Mouse (Mus musculus): Measurements from ENCODE around the gene Mpg. TPM values are rescaled to one million over a fixed set of nuclear protein-coding genes. Genes with fewer than 3 reads are reported as not detected.

Mpg gene
- polyA plus RNA-seq, 2 experiments: 9.9 to 17.0 TPM

- no peak for ATAC-seq (ENCODE audit: insufficient read depth)
- H3K4me2 ChIP-seq (ENCODE audit: low read depth): peak overlapping the region; percentile 80
- peak overlapping the region; percentile 97 for H3K27ac ChIP-seq
- peak overlapping the region; percentile 90 for H3K9ac ChIP-seq (replicated peaks)
- H3K36me3 ChIP-seq (replicated peaks; ENCODE audit: control insufficient read depth, insufficient read depth, low read depth): no peaks in the 10 kb centered on the region
- H3K27me3 ChIP-seq (ENCODE audit: control insufficient read depth, insufficient read depth, low read length): peaks cover 12% of the 10 kb centered on the region
- WGBS (ENCODE audit: insufficient replicate concordance): 15% methylated on average over 1 of the region's 1 CpGs
- TF ChIP-seq EP300 (IDR thresholded peaks at IDR 0.05; ENCODE audit: low read depth): no peak
- TF ChIP-seq CTCF (IDR thresholded peaks at IDR 0.05; ENCODE audit: low read depth): no peak
- H3K4me3 ChIP-seq (ENCODE audit: insufficient read depth in 1 of 2, low read depth in 2 of 2, low read length in 2 of 2): no peak overlapping the region
- H3K4me1 ChIP-seq (replicated peaks; ENCODE audit: control insufficient read depth in 2 of 2, insufficient read depth in 2 of 2, low read length in 1 of 2): peaks cover 34 to 36% of the 10 kb centered on the region in 2 experiments
- H3K9me3 ChIP-seq (ENCODE audit: control insufficient read depth, low read length): no peaks in the 10 kb centered on the region
- peak in 1 of 3 experiments; percentile 67 for DNase-seq (ENCODE audit: low read depth in 3 of 3, low spot score in 3 of 3)
Observed at GRCm38 (mm10) chr11:32281416-32282144, 55.3 kb downstream of the Mpg start.

Other genes with a start within 250 kb of the Mpg start
- 0.09 and 0.82 TPM in 2 replicates for gene Nsg2, start 226.0 kb upstream of the Mpg start, polyA plus RNA-seq (2012; rRNA removed)
- gene Nsg2, start 226.0 kb upstream of the Mpg start, polyA plus RNA-seq (2014; fragmentation: Nextera tagmentation; extraction: Ambion mirVana): not detected in 2 replicates
- 0.11 and 0.16 TPM in 2 replicates for gene Il9r, start 26.2 kb upstream of the Mpg start, polyA plus RNA-seq (2012; rRNA removed)
- 0.08 and 0.18 TPM in 2 replicates for gene Il9r, start 26.2 kb upstream of the Mpg start, polyA plus RNA-seq (2014; fragmentation: Nextera tagmentation; extraction: Ambion mirVana)
- gene Snrnp25, start 21.1 kb upstream of the Mpg start, polyA plus RNA-seq (2012; rRNA removed): 56.8 and 67.9 TPM in 2 replicates
- 93.1 and 111 TPM in 2 replicates for gene Snrnp25, start 21.1 kb upstream of the Mpg start, polyA plus RNA-seq (2014; fragmentation: Nextera tagmentation; extraction: Ambion mirVana)
- gene Rhbdf1, start 4.2 kb upstream of the Mpg start, polyA plus RNA-seq (2012; rRNA removed): 5.8 and 6.2 TPM in 2 replicates
- gene Rhbdf1, start 4.2 kb upstream of the Mpg start, polyA plus RNA-seq (2014; fragmentation: Nextera tagmentation; extraction: Ambion mirVana): 3.0 and 4.4 TPM in 2 replicates
- gene Nprl3, start 41.2 kb downstream of the Mpg start, polyA plus RNA-seq (2012; rRNA removed): 36.8 and 44.5 TPM in 2 replicates
- 16.5 and 16.8 TPM in 2 replicates for gene Nprl3, start 41.2 kb downstream of the Mpg start, polyA plus RNA-seq (2014; fragmentation: Nextera tagmentation; extraction: Ambion mirVana)
- 32.1 and 38.8 TPM in 2 replicates for gene Hba-x, start 49.9 kb downstream of the Mpg start, polyA plus RNA-seq (2012; rRNA removed)
- gene Hba-x, start 49.9 kb downstream of the Mpg start, polyA plus RNA-seq (2014; fragmentation: Nextera tagmentation; extraction: Ambion mirVana): 74.9 and 85.3 TPM in 2 replicates
- 26,041 and 60,430 TPM in 2 replicates for gene Hba-a1, start 57.0 kb downstream of the Mpg start, polyA plus RNA-seq (2012; rRNA removed)
- gene Hba-a1, start 57.0 kb downstream of the Mpg start, polyA plus RNA-seq (2014; fragmentation: Nextera tagmentation; extraction: Ambion mirVana): 70,707 and 74,513 TPM in 2 replicates
- 127 and 156 TPM in 2 replicates for gene Hbq1b, start 60.5 kb downstream of the Mpg start, polyA plus RNA-seq (2012; rRNA removed)
- gene Hbq1b, start 60.5 kb downstream of the Mpg start, polyA plus RNA-seq (2014; fragmentation: Nextera tagmentation; extraction: Ambion mirVana): 157 and 161 TPM in 2 replicates
- 214,511 and 362,158 TPM in 2 replicates for gene Hba-a2, start 70.0 kb downstream of the Mpg start, polyA plus RNA-seq (2012; rRNA removed)
- gene Hba-a2, start 70.0 kb downstream of the Mpg start, polyA plus RNA-seq (2014; fragmentation: Nextera tagmentation; extraction: Ambion mirVana): 162,484 and 169,597 TPM in 2 replicates
- gene Hbq1a, start 73.6 kb downstream of the Mpg start, polyA plus RNA-seq (2012; rRNA removed): 7.8 and 9.1 TPM in 2 replicates
- 7.9 TPM in 2 replicates for gene Hbq1a, start 73.6 kb downstream of the Mpg start, polyA plus RNA-seq (2014; fragmentation: Nextera tagmentation; extraction: Ambion mirVana)
- gene Sh3pxd2b, start 121.3 kb downstream of the Mpg start, polyA plus RNA-seq (2012; rRNA removed): 0.75 and 0.83 TPM in 2 replicates
- gene Sh3pxd2b, start 121.3 kb downstream of the Mpg start, polyA plus RNA-seq (2014; fragmentation: Nextera tagmentation; extraction: Ambion mirVana): 0.56 and 0.89 TPM in 2 replicates
- 1.8 and 3.2 TPM in 2 replicates for gene Ubtd2, start 228.9 kb downstream of the Mpg start, polyA plus RNA-seq (2012; rRNA removed)
- gene Ubtd2, start 228.9 kb downstream of the Mpg start, polyA plus RNA-seq (2014; fragmentation: Nextera tagmentation; extraction: Ambion mirVana): 2.8 and 4.4 TPM in 2 replicates